Mouse (Mus musculus): Measurements from ENCODE around the gene Miga1.

Gene Miga1

GRCm38 (mm10) chr3:152265351-152266035 is 74.7 kb downstream of the Miga1 start:
- in situ Hi-C loops (cut with MboI; ENCODE audit: low pct_unique_long_range_greater_than_20kb in 1 of 2, low sequenced_read_pairs in 2 of 2, unreplicated experiment in 1 of 2) = loop anchor here in 1 of 2 experiments (25.0 kb wide), 1 partner anchor 472 kb away; no protein-coding TSS in a partner anchor

- in situ Hi-C loops (cut with MboI; ENCODE audit: low pct_unique_long_range_greater_than_20kb in 1 of 2, low sequenced_read_pairs in 2 of 2, unreplicated experiment in 1 of 2) = loop anchor here in 1 of 2 experiments (25.0 kb wide), 1 partner anchor 472 kb away; no protein-coding TSS in a partner anchor
These were observed 75.4 kb downstream of the Miga1 start for GRCm38 (mm10) chr3:152264830-152265229.

- in situ Hi-C loops (cut with MboI; ENCODE audit: low pct_unique_long_range_greater_than_20kb in 1 of 2, low sequenced_read_pairs in 2 of 2, unreplicated experiment in 1 of 2) = loop anchor here in 1 of 2 experiments (25.0 kb wide), 1 partner anchor 473 kb away; no protein-coding TSS in a partner anchor
These were observed 75.8 kb downstream of the Miga1 start for GRCm38 (mm10) chr3:152264374-152264773.

- in situ Hi-C loops (cut with MboI; ENCODE audit: low pct_unique_long_range_greater_than_20kb in 1 of 2, low sequenced_read_pairs in 2 of 2, unreplicated experiment in 1 of 2) = loop anchor here in 1 of 2 experiments (25.0 kb wide), 1 partner anchor 475 kb away; no protein-coding TSS in a partner anchor
These were observed 78.3 kb downstream of the Miga1 start for GRCm38 (mm10) chr3:152261948-152262347.

- in situ Hi-C loops (cut with MboI; ENCODE audit: low pct_unique_long_range_greater_than_20kb in 1 of 2, low sequenced_read_pairs in 2 of 2, unreplicated experiment in 1 of 2) = loop anchor here in 1 of 2 experiments (25.0 kb wide), 1 partner anchor 476 kb away; no protein-coding TSS in a partner anchor
These were observed 78.8 kb downstream of the Miga1 start for GRCm38 (mm10) chr3:152261436-152261835.

GRCm38 (mm10) chr3:152260362-152260761 is 79.8 kb downstream of the Miga1 start:
- in situ Hi-C loops (cut with MboI; ENCODE audit: low pct_unique_long_range_greater_than_20kb in 1 of 2, low sequenced_read_pairs in 2 of 2, unreplicated experiment in 1 of 2) = loop anchor here in 1 of 2 experiments (25.0 kb wide), 1 partner anchor 477 kb away; no protein-coding TSS in a partner anchor

GRCm38 (mm10) chr3:152259409-152259808 is 80.8 kb downstream of the Miga1 start:
- in situ Hi-C loops (cut with MboI; ENCODE audit: low pct_unique_long_range_greater_than_20kb in 1 of 2, low sequenced_read_pairs in 2 of 2, unreplicated experiment in 1 of 2) = loop anchor here in 1 of 2 experiments (25.0 kb wide), 1 partner anchor 478 kb away; no protein-coding TSS in a partner anchor

GRCm38 (mm10) chr3:152257528-152257927 is 82.7 kb downstream of the Miga1 start:
- in situ Hi-C loops (cut with MboI; ENCODE audit: low pct_unique_long_range_greater_than_20kb in 1 of 2, low sequenced_read_pairs in 2 of 2, unreplicated experiment in 1 of 2) = loop anchor here in 1 of 2 experiments (25.0 kb wide), 1 partner anchor 480 kb away; no protein-coding TSS in a partner anchor

- in situ Hi-C loops (cut with MboI; ENCODE audit: low pct_unique_long_range_greater_than_20kb in 1 of 2, low sequenced_read_pairs in 2 of 2, unreplicated experiment in 1 of 2) = loop anchor here in 1 of 2 experiments (25.0 kb wide), 1 partner anchor 487 kb away; no protein-coding TSS in a partner anchor
These were observed 89.7 kb downstream of the Miga1 start for GRCm38 (mm10) chr3:152250487-152250886.

GRCm38 (mm10) chr3:152247708-152248107 is 92.5 kb downstream of the Miga1 start:
- in situ Hi-C loops (cut with MboI; ENCODE audit: low pct_unique_long_range_greater_than_20kb in 1 of 2, low sequenced_read_pairs in 2 of 2, unreplicated experiment in 1 of 2) = no loop called here

GRCm38 (mm10) chr3:152245273-152245910 is 94.8 kb downstream of the Miga1 start:
- in situ Hi-C loops (cut with MboI; ENCODE audit: low pct_unique_long_range_greater_than_20kb in 1 of 2, low sequenced_read_pairs in 2 of 2, unreplicated experiment in 1 of 2) = no loop called here

GRCm38 (mm10) chr3:152243304-152243703 is 96.9 kb downstream of the Miga1 start:
- in situ Hi-C loops (cut with MboI; ENCODE audit: low pct_unique_long_range_greater_than_20kb in 1 of 2, low sequenced_read_pairs in 2 of 2, unreplicated experiment in 1 of 2) = no loop called here

- in situ Hi-C loops (cut with MboI; ENCODE audit: low pct_unique_long_range_greater_than_20kb in 1 of 2, low sequenced_read_pairs in 2 of 2, unreplicated experiment in 1 of 2) = no loop called here
These were observed 99.1 kb downstream of the Miga1 start for GRCm38 (mm10) chr3:152241098-152241497.

GRCm38 (mm10) chr3:152239592-152239991 is 100.6 kb downstream of the Miga1 start:
- in situ Hi-C loops (cut with MboI; ENCODE audit: low pct_unique_long_range_greater_than_20kb in 1 of 2, low sequenced_read_pairs in 2 of 2, unreplicated experiment in 1 of 2) = no loop called here

- in situ Hi-C loops (cut with MboI; ENCODE audit: low pct_unique_long_range_greater_than_20kb in 1 of 2, low sequenced_read_pairs in 2 of 2, unreplicated experiment in 1 of 2) = no loop called here
These were observed 101.4 kb downstream of the Miga1 start for GRCm38 (mm10) chr3:152238836-152239235.

GRCm38 (mm10) chr3:152235805-152236204 is 104.4 kb downstream of the Miga1 start:
- in situ Hi-C loops (cut with MboI; ENCODE audit: low pct_unique_long_range_greater_than_20kb in 1 of 2, low sequenced_read_pairs in 2 of 2, unreplicated experiment in 1 of 2) = no loop called here

- in situ Hi-C loops (cut with MboI; ENCODE audit: low pct_unique_long_range_greater_than_20kb in 1 of 2, low sequenced_read_pairs in 2 of 2, unreplicated experiment in 1 of 2) = no loop called here
These were observed 105.0 kb downstream of the Miga1 start for GRCm38 (mm10) chr3:152235238-152235637.

GRCm38 (mm10) chr3:152231333-152232100 is 108.7 kb downstream of the Miga1 start:
- in situ Hi-C loops (cut with MboI; ENCODE audit: low pct_unique_long_range_greater_than_20kb in 1 of 2, low sequenced_read_pairs in 2 of 2, unreplicated experiment in 1 of 2) = no loop called here

- in situ Hi-C loops (cut with MboI; ENCODE audit: low pct_unique_long_range_greater_than_20kb in 1 of 2, low sequenced_read_pairs in 2 of 2, unreplicated experiment in 1 of 2) = no loop called here
These were observed 110.9 kb downstream of the Miga1 start for GRCm38 (mm10) chr3:152229271-152229670.

All from mouse embryonic stem cell (cell line).